ENCODE assay signal across 17 mouse cellular contexts in the genomic region with DNA sequence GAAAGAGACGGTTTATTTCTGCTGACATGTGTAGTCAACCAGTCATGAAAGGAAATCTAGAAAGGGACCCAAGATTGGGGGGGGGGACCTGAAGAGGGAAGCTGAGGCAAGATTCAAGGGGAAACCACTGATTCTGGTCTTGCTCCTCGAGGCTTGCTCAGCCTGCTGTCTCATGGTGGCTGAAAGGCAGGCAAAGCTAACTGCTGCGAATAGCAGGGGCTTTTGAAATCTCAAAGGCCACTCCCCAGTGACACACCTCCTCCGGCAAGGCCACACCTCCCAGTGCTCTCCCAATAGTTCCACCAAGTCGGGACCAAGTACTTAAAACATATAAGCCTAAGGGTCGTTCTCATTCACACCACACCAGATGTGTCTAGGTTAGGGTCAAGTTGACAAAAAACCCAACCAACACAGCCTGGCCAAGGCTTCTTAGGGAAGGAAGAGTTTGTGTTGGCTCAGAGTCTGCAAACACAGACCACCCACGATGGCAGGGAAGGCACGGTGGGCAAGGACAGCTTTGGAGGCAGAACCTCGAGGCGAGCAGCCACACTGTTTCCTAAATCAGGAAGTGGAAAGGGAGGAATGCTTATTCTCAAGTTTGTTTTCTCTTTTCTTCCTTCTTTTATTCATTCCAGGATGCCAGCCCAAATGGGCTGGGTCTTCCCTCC. TPM values are rescaled to one million over a fixed set of nuclear protein-coding genes. Genes with fewer than 3 reads are reported as not detected.
DNase-seq lines count a peak whose midpoint lies in the region; ATAC-seq and TF ChIP-seq lines count a peak whose summit lies in the region.
"Had no signal": no experiment of that assay in that cellular context is flagged by ENCODE, and none has a peak within 500 bp of the region (broad histone marks: within the 10 kb centered on the region; RNA-seq: fewer than 3 reads in every experiment).

No protein-coding gene starts in this region.

- no peak overlapping the region for H3K9ac ChIP-seq in hindbrain, postnatal 0 days (replicated peaks; ENCODE audit: low read length)
- H3K9ac ChIP-seq in lung, postnatal 0 days (replicated peaks; ENCODE audit: low read depth) = no peak overlapping the region
- H3K9ac ChIP-seq: heart, embryonic 12.5 days; midbrain, embryonic 13.5 days; neural tube, embryonic 15.5 days had no signal

- DNase-seq in hindbrain, embryonic 10.5 days (ENCODE audit: low spot score) = no peak
- DNase-seq in hindbrain, postnatal 0 days (ENCODE audit: low spot score) = no peak
- peak; percentile 21 for DNase-seq in lung, postnatal 0 days (ENCODE audit: low spot score)
- DNase-seq in lung, adult 2 months = no peak
- DNase-seq in embryo, embryonic 10.5 days (ENCODE audit: low spot score) = peak; percentile 21
- DNase-seq in cerebellum, adult 9-11 months = no peak
- no peak for DNase-seq in gastrocnemius, adult 8-10 months (ENCODE audit: low spot score in 2 of 2)
- DNase-seq: cerebellum, postnatal 14 days; kidney, adult 18-20 months; kidney, postnatal 25 days; right cerebral cortex, adult 18-20 months; thymus, adult 2 months had no signal

- ATAC-seq in hindbrain, postnatal 0 days = no peak
- ATAC-seq in lung, postnatal 0 days = no peak
- ATAC-seq in megakaryocyte progenitor cell, adult 5-6 weeks (replicated peaks; ENCODE audit: poor library complexity) = peak; percentile 68
- ATAC-seq: midbrain, embryonic 13.5 days had no signal

- WGBS in hindbrain, embryonic 10.5 days = 35% methylated on average over 10 of the region's 10 CpGs
- WGBS in hindbrain, postnatal 0 days = 37% methylated on average over 10 of the region's 10 CpGs
- 24% methylated on average over 10 of the region's 10 CpGs for WGBS in lung, postnatal 0 days
- 37% methylated on average over 10 of the region's 10 CpGs for WGBS in lung, adult 2 months

- TF ChIP-seq EP300 in lung, postnatal 0 days (IDR thresholded peaks at IDR 0.05) = no peak

- H3K27me3 ChIP-seq in hindbrain, embryonic 10.5 days (ENCODE audit: insufficient read depth, poor library complexity, severe bottlenecking) = peaks cover 45% of the 10 kb centered on the region
- H3K27me3 ChIP-seq in hindbrain, postnatal 0 days (ENCODE audit: insufficient read depth, low read length) = no peaks in the 10 kb centered on the region
- no peaks in the 10 kb centered on the region for H3K27me3 ChIP-seq in lung, postnatal 0 days (replicated peaks; ENCODE audit: insufficient read depth, low read length)

- no peak overlapping the region for H3K4me2 ChIP-seq in hindbrain, postnatal 0 days (ENCODE audit: low read depth, low read length)
- H3K4me2 ChIP-seq in lung, postnatal 0 days (replicated peaks; ENCODE audit: low read depth, low read length) = no peak overlapping the region
- H3K4me2 ChIP-seq: heart, embryonic 12.5 days; midbrain, embryonic 13.5 days; neural tube, embryonic 15.5 days had no signal

- H3K4me1 ChIP-seq in hindbrain, embryonic 10.5 days (replicated peaks) = peaks cover 21% of the 10 kb centered on the region
- no peaks in the 10 kb centered on the region for H3K4me1 ChIP-seq in hindbrain, postnatal 0 days (ENCODE audit: insufficient read depth, low read length)
- H3K4me1 ChIP-seq in lung, postnatal 0 days (ENCODE audit: insufficient read depth, low read depth, low read length) = no peaks in the 10 kb centered on the region
- no peaks in the 10 kb centered on the region for H3K4me1 ChIP-seq in lung, adult 2 months (ENCODE audit: control insufficient read depth, insufficient read depth, low read length)

- TF ChIP-seq CTCF in hindbrain, postnatal 0 days (IDR thresholded peaks at IDR 0.05; ENCODE audit: low read depth) = no peak
- no peak for TF ChIP-seq CTCF in lung, postnatal 0 days (IDR thresholded peaks at IDR 0.05)
- no peak for TF ChIP-seq CTCF in lung, adult 2 months (IDR thresholded peaks at IDR 0.05; ENCODE audit: insufficient read depth, low read length)

- no peak overlapping the region for H3K4me3 ChIP-seq in hindbrain, embryonic 10.5 days
- no peak overlapping the region for H3K4me3 ChIP-seq in hindbrain, postnatal 0 days (ENCODE audit: low read length)
- H3K4me3 ChIP-seq in lung, postnatal 0 days (ENCODE audit: low read depth, low read length) = no peak overlapping the region
- H3K4me3 ChIP-seq in lung, adult 2 months (replicated peaks; ENCODE audit: extremely low read depth, low read depth, low read length) = no peak overlapping the region
- H3K4me3 ChIP-seq: heart, embryonic 12.5 days; midbrain, embryonic 13.5 days; myocyte; neural tube, embryonic 15.5 days had no signal

- H3K9me3 ChIP-seq in hindbrain, embryonic 10.5 days = no peaks in the 10 kb centered on the region
- H3K9me3 ChIP-seq in hindbrain, postnatal 0 days (ENCODE audit: low read length) = no peaks in the 10 kb centered on the region
- H3K9me3 ChIP-seq in lung, postnatal 0 days (ENCODE audit: low read length) = no peaks in the 10 kb centered on the region
- H3K9me3 ChIP-seq: heart, embryonic 12.5 days; midbrain, embryonic 13.5 days; neural tube, embryonic 15.5 days had no signal

- TF ChIP-seq POLR2A in lung, adult 2 months (IDR thresholded peaks at IDR 0.05; ENCODE audit: borderline replicate concordance, extremely low read depth, low read depth, low read length) = no peak

- H3K27ac ChIP-seq in hindbrain, embryonic 10.5 days = 0 out of 2 replicates have a peak overlapping the region, but pooled peaks have one; percentile 16
- no peak overlapping the region for H3K27ac ChIP-seq in hindbrain, postnatal 0 days
- no peak overlapping the region for H3K27ac ChIP-seq in lung, postnatal 0 days (ENCODE audit: low read length)
- H3K27ac ChIP-seq: midbrain, embryonic 13.5 days; neural tube, embryonic 15.5 days had no signal

- no peaks in the 10 kb centered on the region for H3K36me3 ChIP-seq in hindbrain, embryonic 10.5 days
- no peaks in the 10 kb centered on the region for H3K36me3 ChIP-seq in hindbrain, postnatal 0 days (ENCODE audit: insufficient read depth, low read length)
- no peaks in the 10 kb centered on the region for H3K36me3 ChIP-seq in lung, postnatal 0 days (ENCODE audit: insufficient read depth, low read length)
- H3K36me3 ChIP-seq: heart, embryonic 12.5 days; midbrain, embryonic 13.5 days; neural tube, embryonic 15.5 days had no signal

RNA-seq across cellular contexts. Expression of gene Rftn1, which starts 5.7 kb away (rescaled TPM):
- polyA plus RNA-seq in hindbrain, embryonic 10.5 days (2016; fragmentation: Nextera tagmentation; extraction: Ambion mirVana) = 4.9 and 7.6 TPM in 2 replicates
- total RNA-seq in hindbrain, postnatal 0 days (2014; rRNA removed) = 39.5 and 44.4 TPM in 2 replicates
- 18.2 and 19.7 TPM in 2 replicates for polyA plus RNA-seq in hindbrain, postnatal 0 days (2015; fragmentation: Nextera tagmentation; extraction: Ambion mirVana)
- polyA plus RNA-seq in lung, postnatal 0 days (2015; fragmentation: Nextera tagmentation; extraction: Ambion mirVana) = 16.9 and 18.2 TPM in 2 replicates
- polyA plus RNA-seq in lung, adult 2 months (2012; rRNA removed) = 32.4 and 49.5 TPM in 2 replicates
- total RNA-seq in megakaryocyte progenitor cell, adult 5-6 weeks (2015) = 13.2 and 15.5 TPM in 2 replicates
- 29.8 and 36.5 TPM in 2 replicates for total RNA-seq in megakaryocyte progenitor cell, adult 5-6 weeks (2017)
- total RNA-seq in gastrocnemius, adult 8-10 months (2022) = 1 to 10 TPM; 6.7 to 9.9 (median 7.4) TPM

Comparison
In these comparisons a context has a peak if more than half of its experiments do, and no peak if none do; other contexts are left out.
1. DNase-seq: peak in lung, postnatal 0 days (single experiment) and embryo, embryonic 10.5 days (single experiment); none in hindbrain, embryonic 10.5 days (single experiment), hindbrain, postnatal 0 days (single experiment), lung, adult 2 months (single experiment), cerebellum, adult 9-11 months (single experiment) and gastrocnemius, adult 8-10 months (0 of 2).